Comparison of ENCODE assay signal across 9 mouse cellular contexts in genomic region chr8:13667917-13668316, GRCm38 (mm10). TPM values are rescaled to one million over a fixed set of nuclear protein-coding genes. Genes with fewer than 3 reads are reported as not detected.
A peak's percentile ranks its signal among the peaks of the same experiment; 100 is the strongest.
DNase-seq lines count a peak whose midpoint lies in the region; ATAC-seq and TF ChIP-seq lines count a peak whose summit lies in the region.
"Had no signal": no experiment of that assay in that cellular context is flagged by ENCODE, and none has a peak within 500 bp of the region (broad histone marks: within the 10 kb centered on the region; RNA-seq: fewer than 3 reads in every experiment).

No protein-coding gene starts in this region.

- H3K9ac ChIP-seq in kidney, embryonic 14.5 days (ENCODE audit: low read depth, low read length): no peak overlapping the region
- no peak overlapping the region for H3K9ac ChIP-seq in ES-Bruce4 (ENCODE audit: low read depth, poor library complexity, severe bottlenecking)
- no peak overlapping the region for H3K9ac ChIP-seq in liver, embryonic 11.5 days (ENCODE audit: low read depth, low read length)

- ATAC-seq in kidney, embryonic 14.5 days (ENCODE audit: low FRiP score, low TSS enrichment): 0 out of 2 replicates have a peak, but pooled peaks have one; percentile 33
- no peak for ATAC-seq in liver, embryonic 11.5 days (replicated peaks; ENCODE audit: low FRiP score)

- H3K4me1 ChIP-seq in kidney, embryonic 14.5 days (ENCODE audit: control insufficient read depth, insufficient read depth, low read length): peaks cover 16% of the 10 kb centered on the region; the same call in 1 of the 2 replicates
- peaks cover 2% of the 10 kb centered on the region for H3K4me1 ChIP-seq in ES-Bruce4 (ENCODE audit: control insufficient read depth, insufficient read depth, low read length)
- peaks cover 54% of the 10 kb centered on the region for H3K4me1 ChIP-seq in liver, embryonic 11.5 days (replicated peaks; ENCODE audit: control insufficient read depth, insufficient read depth, low read length)

- H3K4me3 ChIP-seq in kidney, embryonic 14.5 days (ENCODE audit: low read length): no peak overlapping the region
- H3K4me3 ChIP-seq in ES-Bruce4 (ENCODE audit: low read depth, low read length): no peak overlapping the region
- H3K4me3 ChIP-seq in liver, embryonic 11.5 days (ENCODE audit: low read depth, low read length): no peak overlapping the region

- no peaks in the 10 kb centered on the region for H3K27me3 ChIP-seq in kidney, embryonic 14.5 days (ENCODE audit: control insufficient read depth, insufficient read depth, low read length)
- no peaks in the 10 kb centered on the region for H3K27me3 ChIP-seq in ES-Bruce4 (ENCODE audit: control insufficient read depth, insufficient read depth, low read length, poor library complexity, severe bottlenecking)
- H3K27me3 ChIP-seq in liver, embryonic 11.5 days (replicated peaks; ENCODE audit: control insufficient read depth, insufficient read depth, low read length): no peaks in the 10 kb centered on the region

- H3K9me3 ChIP-seq in kidney, embryonic 14.5 days (ENCODE audit: control insufficient read depth, low read length): no peaks in the 10 kb centered on the region
- no peaks in the 10 kb centered on the region for H3K9me3 ChIP-seq in ES-Bruce4 (replicated peaks; ENCODE audit: control insufficient read depth, insufficient read depth, low read length, poor library complexity, severe bottlenecking)
- H3K9me3 ChIP-seq in liver, embryonic 11.5 days (ENCODE audit: control insufficient read depth, low read length): no peaks in the 10 kb centered on the region

- 80% methylated on average over 4 of the region's 4 CpGs for WGBS in kidney, embryonic 14.5 days
- WGBS in liver, embryonic 11.5 days: 78% methylated on average over 4 of the region's 4 CpGs

- TF ChIP-seq POLR2A in ES-Bruce4 (IDR thresholded peaks at IDR 0.05; ENCODE audit: insufficient read depth, low read length): no peak

- H3K27ac ChIP-seq in kidney, embryonic 14.5 days (ENCODE audit: low read depth, low read length): peak overlapping the region; percentile 56; the same call in 1 of the 2 replicates
- no peak overlapping the region for H3K27ac ChIP-seq in ES-Bruce4 (ENCODE audit: insufficient read depth, low read length)
- peak overlapping the region; percentile 49; the same call in 1 of the 2 replicates for H3K27ac ChIP-seq in liver, embryonic 11.5 days (ENCODE audit: low read depth, low read length)
- H3K27ac ChIP-seq: macrophage had no signal

- DNase-seq in kidney, postnatal 36 days: no peak
- peak; percentile 70 for DNase-seq in embryo, embryonic 10 days (ENCODE audit: low spot score)
- DNase-seq in liver, embryonic 11.5 days (ENCODE audit: low spot score): no peak
- no peak for DNase-seq in thymus, postnatal 10 days (ENCODE audit: low spot score in 2 of 2)
- no peak for DNase-seq in B cell, adult 2 months
- no peak for DNase-seq in left cerebral cortex, adult 11 months (ENCODE audit: low spot score)

- H3K36me3 ChIP-seq in kidney, embryonic 14.5 days (ENCODE audit: control insufficient read depth, insufficient read depth, low read length): no peaks in the 10 kb centered on the region
- H3K36me3 ChIP-seq in ES-Bruce4 (ENCODE audit: control insufficient read depth, insufficient read depth, low read length, poor library complexity, severe bottlenecking): no peaks in the 10 kb centered on the region
- no peaks in the 10 kb centered on the region for H3K36me3 ChIP-seq in liver, embryonic 11.5 days (ENCODE audit: control insufficient read depth, insufficient read depth, low read length)

- no peak overlapping the region for H3K4me2 ChIP-seq in kidney, embryonic 14.5 days (replicated peaks; ENCODE audit: low read depth, low read length)
- no peak overlapping the region for H3K4me2 ChIP-seq in liver, embryonic 11.5 days

- no peak for TF ChIP-seq EP300 in ES-Bruce4 (IDR thresholded peaks at IDR 0.05; ENCODE audit: insufficient read depth, low read depth, low read length)

- peak; percentile 43 for TF ChIP-seq CTCF in ES-Bruce4 (IDR thresholded peaks at IDR 0.05; ENCODE audit: low read depth, low read length)

RNA-seq across cellular contexts. Expression of gene Rasa3, which starts 9.5 kb away (rescaled TPM):
- 8.0 and 20.2 TPM in 2 replicates for polyA plus RNA-seq in kidney, embryonic 14.5 days (2014; fragmentation: Nextera tagmentation; extraction: Ambion mirVana)
- 7.4 and 14.5 TPM in 2 replicates for polyA plus RNA-seq in ES-Bruce4 (2011; ENCODE audit: insufficient read depth, insufficient read length, low read depth, missing spikeins)
- 37.2 and 38.2 TPM in 2 replicates for polyA plus RNA-seq in liver, embryonic 11.5 days (2014; fragmentation: Nextera tagmentation; extraction: Ambion mirVana)

RNA-seq across cellular contexts. Expression of gene Cfap97d2, which starts 37.8 kb away (rescaled TPM):
- 0.11 TPM in 1 of 2 replicates, not detected in the other for polyA plus RNA-seq in kidney, embryonic 14.5 days (2014; fragmentation: Nextera tagmentation; extraction: Ambion mirVana)
- polyA plus RNA-seq in ES-Bruce4 (2011; ENCODE audit: insufficient read depth, insufficient read length, low read depth, missing spikeins): not detected in 2 replicates
- polyA plus RNA-seq in liver, embryonic 11.5 days (2014; fragmentation: Nextera tagmentation; extraction: Ambion mirVana): 0.19 TPM in 1 of 2 replicates, not detected in the other
- polyA plus RNA-seq: macrophage had no signal
